Mouse (Mus musculus) gastrocnemius, postnatal 4 days (tissue): ENCODE results near the gene Fam19a5. TPM values are rescaled to one million over a fixed set of nuclear protein-coding genes. Genes with fewer than 3 reads are reported as not detected.

ENCODE experiments used
- DNase-seq, 2 experiments: peaks; one replicate each; pipeline ENCODE4 v3.0.0; 2021 to 2022; ENCODE audit warnings: low spot score in 2 of 2, mixed read lengths in 2 of 2
- microRNA-seq: library from miRNA; unstranded; fragments of <30 nt; microRNA quantifications from one replicate; pipeline ENCODE4 v1.2.0, GENCODE M21; 2021
- total RNA-seq, 2 experiments: library from RNA; stranded (reverse); gene quantifications; 2 replicates each; pipeline ENCODE4 v1.2.3; 2021

The Fam19a5 gene
- total RNA-seq, 2 experiments from 2014 or later, result 3.5 to 3.8 TPM

DNA sequence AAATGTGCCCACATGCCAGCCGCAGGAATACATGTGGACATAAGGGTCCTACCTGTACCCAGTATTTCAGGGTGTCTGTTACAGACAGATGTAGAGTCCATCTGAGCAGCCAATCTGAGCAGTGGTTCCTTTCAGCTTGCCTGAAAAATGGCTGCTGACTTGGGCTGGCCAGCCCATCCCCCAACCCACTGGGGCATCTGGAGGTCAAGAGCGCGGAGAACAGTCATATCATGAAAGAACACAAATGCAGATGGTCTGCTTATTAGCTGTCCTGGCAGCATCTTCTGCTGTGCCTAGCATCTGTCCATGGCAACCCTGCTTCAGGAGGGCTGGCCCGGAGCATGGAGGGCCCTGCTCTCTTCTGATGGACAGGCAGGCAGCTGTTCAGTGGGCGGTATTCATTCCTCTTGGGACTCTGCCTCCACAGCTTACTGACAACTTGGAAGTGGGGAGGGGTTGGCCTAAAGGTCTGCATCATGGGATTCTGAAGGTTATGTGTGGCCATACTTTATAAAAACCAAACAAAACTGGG, 179.4 kb downstream of the Fam19a5 start:
- no peak for DNase-seq

DNA sequence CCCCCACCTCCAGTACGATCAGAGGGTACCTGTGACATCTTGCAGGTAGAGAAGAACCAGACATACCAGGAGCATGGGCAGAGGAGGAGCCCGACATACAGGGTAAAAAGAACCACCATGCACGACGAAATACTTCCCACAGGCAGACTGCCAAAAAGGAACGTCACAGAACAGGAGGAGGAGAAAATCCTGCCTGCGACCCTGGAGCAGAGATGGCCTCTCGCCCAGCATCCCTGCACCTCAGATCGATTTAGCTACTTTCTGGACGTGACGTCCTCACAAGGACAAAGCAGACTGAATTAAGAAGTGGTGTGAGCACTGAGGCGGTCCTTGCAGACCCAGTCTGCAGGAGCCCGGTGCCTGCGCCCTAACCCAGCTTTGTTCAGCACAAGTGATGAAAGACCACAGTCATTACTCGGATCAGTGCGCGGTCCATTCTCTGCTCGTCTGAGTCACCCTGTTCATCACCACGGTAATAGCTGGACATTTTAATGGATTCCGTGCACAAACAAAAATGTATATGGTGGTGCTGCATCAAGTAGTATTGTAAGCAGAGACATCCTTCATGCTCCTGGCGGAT, 182.6 kb downstream of the Fam19a5 start:
- DNase-seq, result no peak

DNA sequence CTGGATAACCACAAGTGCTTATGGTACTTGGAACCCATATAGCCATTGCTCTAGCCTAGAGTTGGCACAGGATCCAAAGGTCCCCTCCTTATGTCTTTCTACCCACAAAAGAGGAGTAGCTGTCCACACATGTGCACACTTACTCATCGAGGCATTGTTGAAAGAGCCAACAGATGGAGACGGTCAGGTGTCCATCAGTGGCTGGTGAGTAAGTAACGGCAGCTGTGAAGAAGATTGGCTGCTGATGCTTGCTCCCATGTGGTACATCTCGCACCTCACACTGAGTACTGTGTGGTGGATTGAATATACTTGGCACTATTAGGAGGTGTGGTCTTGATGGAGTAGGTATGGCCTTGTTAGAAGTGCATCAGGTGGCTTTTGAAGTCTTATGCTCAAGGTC, 192.2 kb downstream of the Fam19a5 start:
- DNase-seq, result no peak

DNA sequence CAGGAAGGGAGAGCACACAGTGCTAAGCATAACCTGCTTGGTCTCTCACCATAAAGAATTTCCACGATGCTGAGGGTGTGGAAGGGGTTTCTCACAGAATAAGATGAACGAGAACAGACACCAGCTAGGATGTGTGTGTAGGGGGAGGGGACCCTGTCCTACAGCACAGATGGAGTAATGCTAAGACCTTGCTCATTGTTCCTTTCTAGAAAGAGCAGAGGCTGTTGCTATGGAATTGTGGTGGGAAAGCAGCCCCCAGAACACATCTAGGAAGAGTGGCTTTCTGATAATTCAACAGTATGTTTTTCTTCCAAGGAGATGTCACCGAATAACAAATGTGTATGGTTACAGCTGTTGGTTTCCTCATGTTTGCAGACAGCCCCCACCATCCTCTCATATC, 211.4 kb downstream of the Fam19a5 start:
- DNase-seq, result no peak

DNA sequence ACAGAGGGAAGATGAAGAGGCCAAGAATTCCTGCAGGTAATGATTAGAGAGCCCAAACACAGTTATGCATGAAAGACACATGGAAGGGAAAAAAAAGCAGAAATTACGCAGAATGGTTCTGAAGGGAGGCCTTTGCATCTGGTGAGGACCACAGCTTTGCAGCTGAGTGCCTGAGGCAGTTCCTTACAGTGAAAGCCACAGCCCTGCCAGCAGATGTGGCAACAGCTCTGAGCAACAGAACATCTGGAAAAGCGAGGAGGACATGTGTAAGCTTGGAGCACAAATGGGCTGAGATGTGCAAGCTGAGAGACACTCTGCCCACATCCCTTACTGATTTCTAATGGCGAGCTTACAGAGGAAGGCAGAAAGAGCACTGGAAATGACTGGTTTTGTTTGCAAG, 221.8 kb downstream of the Fam19a5 start:
- DNase-seq, result no peak

DNA sequence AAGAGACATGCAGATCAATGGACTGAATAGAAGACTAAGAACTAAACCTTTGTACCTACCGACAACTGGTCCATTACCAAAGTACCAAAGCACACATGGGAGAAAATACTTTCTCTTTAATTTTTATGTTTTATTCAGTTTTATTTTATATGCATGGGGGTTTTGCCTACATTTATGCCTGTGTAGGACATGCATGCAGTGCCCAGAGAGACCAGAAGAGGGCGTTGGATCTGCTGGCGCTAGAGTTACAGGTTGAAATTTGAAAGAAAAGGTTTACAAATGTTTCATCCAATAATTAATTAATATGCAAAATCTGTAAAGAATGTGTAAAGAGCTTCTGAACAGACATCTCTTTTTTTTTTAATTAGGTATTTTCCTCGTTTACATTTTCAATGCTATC, 229.9 kb downstream of the Fam19a5 start:
- no peak for DNase-seq

DNA sequence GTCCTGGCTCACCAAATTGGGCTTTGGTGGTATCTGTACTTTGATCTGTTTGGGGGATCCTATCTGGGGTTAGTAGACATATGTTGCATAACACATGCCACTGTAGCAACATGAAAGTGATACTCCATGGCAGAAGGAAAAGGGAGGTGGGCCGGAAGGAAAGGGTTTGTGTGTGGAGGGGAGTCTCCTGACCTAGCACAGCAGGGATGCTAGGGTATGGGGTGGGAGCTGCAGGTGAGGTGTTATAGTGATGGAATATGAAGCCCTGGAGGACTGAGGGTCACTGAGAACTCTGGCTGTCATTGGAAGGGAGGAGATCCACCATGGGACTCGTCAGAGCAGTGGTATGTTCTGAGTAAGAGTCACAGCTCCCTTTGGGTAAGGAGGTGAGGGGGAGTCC, 239.2 kb downstream of the Fam19a5 start:
- no peak for DNase-seq

DNA sequence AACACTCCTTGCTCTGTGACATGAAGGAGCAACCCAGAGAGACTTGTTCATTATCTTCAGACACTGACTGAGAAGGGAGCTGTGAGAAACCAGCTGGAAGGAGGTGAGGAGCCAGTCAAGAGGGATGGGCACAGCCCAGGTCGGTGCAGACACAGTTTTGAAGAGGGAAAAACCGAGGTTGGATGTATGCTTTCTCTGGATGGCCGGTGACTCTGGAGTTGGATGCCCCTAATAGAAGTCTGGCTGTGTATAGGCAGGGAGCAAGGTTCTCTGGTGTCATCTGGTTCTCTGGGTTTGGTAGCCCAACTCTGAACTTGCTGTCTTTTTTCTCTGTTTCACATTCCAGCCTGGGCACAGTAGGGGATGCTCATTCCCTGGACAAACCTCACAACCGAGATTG, 245.6 kb downstream of the Fam19a5 start:
- no peak for DNase-seq

DNA sequence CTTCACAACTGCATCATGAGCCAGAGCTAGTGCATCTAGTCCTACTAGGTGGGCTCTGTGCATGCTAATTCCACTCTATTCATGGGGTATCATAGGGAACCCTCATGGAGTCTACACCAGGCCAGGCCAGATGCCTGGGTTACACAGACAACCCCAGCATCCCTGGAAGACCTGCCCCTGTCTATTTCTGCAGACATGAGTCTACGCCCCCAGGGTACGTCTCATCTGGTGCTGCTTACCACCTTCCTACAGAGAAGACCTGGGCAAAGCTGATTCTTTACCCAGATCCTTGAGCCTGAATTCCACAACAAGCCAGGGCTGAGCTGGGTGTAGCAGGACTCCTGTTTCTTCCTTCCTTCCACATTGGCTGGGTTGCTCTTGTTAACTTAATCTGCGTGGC, 249.6 kb downstream of the Fam19a5 start:
- no peak for DNase-seq

DNA sequence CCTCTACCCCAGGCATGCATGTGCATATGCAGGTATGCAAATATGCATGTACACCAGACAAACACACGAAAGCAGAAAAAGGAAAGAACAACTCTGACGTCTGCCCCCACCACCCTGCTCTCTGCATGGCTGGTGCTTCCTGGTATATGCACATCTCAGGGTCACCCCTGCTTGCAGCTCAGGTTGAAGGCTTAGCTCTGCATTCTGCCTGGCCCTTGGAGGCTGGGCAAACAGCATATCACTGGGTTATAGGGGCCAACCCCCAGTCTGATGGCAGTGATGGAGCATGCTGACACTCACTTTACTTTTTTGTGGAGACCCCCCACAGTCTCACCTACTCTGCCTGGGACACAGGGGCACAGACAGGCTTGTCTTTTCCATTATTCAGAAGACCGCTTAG, 252.5 kb downstream of the Fam19a5 start:
- no peak for DNase-seq

Small RNA genes within 50 kb of the gene (microRNA-seq; reads per million reads assigned to microRNA genes)
- gene Mir6393, result not detected
